Mouse (Mus musculus): ENCODE results near the gene Fam184a.

DNA sequence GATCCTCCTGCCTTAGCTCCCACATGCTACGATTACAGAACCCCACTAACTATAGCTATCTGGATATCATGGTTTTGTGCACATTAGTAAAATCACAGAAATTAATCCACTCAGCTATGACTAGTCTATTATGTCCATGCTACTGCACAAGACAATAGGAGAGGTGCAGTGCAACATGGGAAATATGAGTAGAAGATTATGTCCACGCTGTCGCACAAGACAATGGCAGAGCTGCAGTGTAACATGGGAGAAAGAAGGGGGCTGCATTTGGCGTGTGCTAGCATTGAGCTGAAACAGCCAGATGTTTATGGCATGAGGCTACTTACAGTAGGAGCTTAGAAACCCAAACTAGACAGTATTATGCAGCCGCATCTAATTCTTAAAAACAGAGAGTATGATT is 8.0 kb downstream of the Fam184a start:
- no peak for TF ChIP-seq CTCF (IDR thresholded peaks at IDR 0.05; ENCODE audit: low read depth, low read length)
- no peak for TF ChIP-seq TAL1 (conservative IDR thresholded peaks at IDR 0.05; ENCODE audit: low read depth, low read length)
- TF ChIP-seq GATA1 (IDR thresholded peaks at IDR 0.05; ENCODE audit: borderline replicate concordance, low read length): no peak
- no peak for TF ChIP-seq POLR2AphosphoS5 (IDR thresholded peaks at IDR 0.05; ENCODE audit: insufficient replicate concordance, low read depth, low read length)
- no peak for TF ChIP-seq GATA2 (IDR thresholded peaks at IDR 0.05; ENCODE audit: borderline replicate concordance, low read depth, low read length)

Measured in G1E (cell line).